Mouse (Mus musculus) gastrocnemius, adult 2 months (tissue): ENCODE data around the gene Tango6. TPM values are rescaled to one million over a fixed set of nuclear protein-coding genes. Genes with fewer than 3 reads are reported as not detected.

Experiments
- DNase-seq: peaks from one replicate; pipeline ENCODE4 v3.0.0; 2022
- H3K27ac ChIP-seq: fragments of 200-600 bp; 2 replicates; pipeline ENCODE4 v1.8.1; 2022; ENCODE audit warnings: mild to moderate bottlenecking
- H3K4me3 ChIP-seq: fragments of 200-600 bp; 2 replicates; pipeline ENCODE4 v1.8.1; 2022; ENCODE audit warnings: mild to moderate bottlenecking, moderate library complexity
- CTCF ChIP-seq: fragments of 200-600 bp; IDR thresholded peaks from 2 replicates; pipeline ENCODE4 v1.8.1; 2022; ENCODE audit warnings: antibody characterized with exemption, mild to moderate bottlenecking, moderate library complexity
- intact Hi-C: fragments of 180-260 bp; cut with DNase I; formaldehyde crosslinking; loops from one replicate; pipeline ENCODE4 v1.15.1; 2025
- long read RNA-seq, 2 experiments: library from polyadenylated mRNA; stranded (forward); transcript quantifications; one replicate each; pipeline ENCODE4 v2.0.0; 2021
- total RNA-seq, 2 experiments: library from RNA; stranded (reverse); gene quantifications; 2 replicates each; pipeline ENCODE4 v1.2.3; 2021

The Tango6 gene
- total RNA-seq, result 10 to 100 TPM; 12.2 to 12.7 TPM
- long read RNA-seq, experiment 1, full-length matches to known transcripts, result 12 of 17 reads
- long read RNA-seq, experiment 1, partial matches to known transcripts, result 5 of 17 reads
- long read RNA-seq, experiment 1, other reads (novel, unspliced or antisense), result 0 of 17 reads
- long read RNA-seq, experiment 2, full-length matches to known transcripts, result 11 of 18 reads
- long read RNA-seq, experiment 2, partial matches to known transcripts, result 6 of 18 reads
- long read RNA-seq, experiment 2, other reads (novel, unspliced or antisense), result 1 of 18 reads

DNA sequence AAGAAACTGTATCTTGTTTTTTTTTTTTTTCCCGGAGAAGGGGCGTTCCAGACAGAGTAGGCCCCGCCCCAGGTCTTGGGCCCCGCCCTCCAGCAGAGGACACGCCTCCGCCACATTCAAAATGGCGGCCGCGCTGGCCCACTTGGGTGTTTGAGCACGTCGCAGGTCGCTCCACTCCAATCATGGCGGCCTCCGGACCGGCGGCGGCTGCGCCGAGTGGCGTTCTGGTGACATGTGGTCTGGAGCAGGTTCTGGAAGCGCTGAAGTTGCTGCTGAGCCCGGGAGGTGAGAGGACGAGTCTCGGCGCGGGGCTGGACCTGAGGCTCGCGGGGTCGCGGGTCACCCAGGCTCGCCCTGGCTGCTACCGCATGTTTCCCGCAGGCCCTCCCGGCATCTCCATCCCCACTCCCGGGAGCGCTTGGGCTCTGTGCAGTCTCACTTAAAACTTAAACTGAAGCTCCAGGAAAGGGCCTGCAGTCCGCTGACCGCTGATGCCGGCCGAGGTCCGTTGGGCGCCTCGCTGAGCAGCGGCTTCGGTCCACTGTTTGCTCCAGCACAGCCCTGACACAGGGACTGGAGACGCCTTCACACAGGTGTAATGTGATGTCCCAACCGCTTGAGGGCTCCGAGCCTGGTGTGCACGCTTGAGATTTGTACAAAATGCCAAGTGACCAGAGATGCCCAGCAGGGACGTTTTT, at the start of gene Tango6:
TSS of gene Tango6 (plus strand) at position 98 of the 698 bp plus-strand sequence.
- TF ChIP-seq CTCF, result peak; percentile 75
- H3K4me3 ChIP-seq, result peak within 1 kb of the TSS; percentile 79
- DNase-seq, result peak; percentile 94
- H3K27ac ChIP-seq, result peak within 1 kb of the TSS; percentile 93
- intact Hi-C loops, result no loop called here

- no peak overlapping the region for H3K4me3 ChIP-seq
- DNase-seq, result no peak
- TF ChIP-seq CTCF, result no peak
- H3K27ac ChIP-seq, result no peak overlapping the region
- intact Hi-C loops, result no loop called here
Observed at GRCm38 (mm10) chr8:106633361-106634158, 49.3 kb upstream of the Tango6 start.

GRCm38 (mm10) chr8:106635284-106635683, 47.6 kb upstream of the Tango6 start:
- no peak for TF ChIP-seq CTCF
- no peak for DNase-seq
- intact Hi-C loops, result no loop called here
- H3K27ac ChIP-seq, result no peak overlapping the region
- no peak overlapping the region for H3K4me3 ChIP-seq

GRCm38 (mm10) chr8:106637446-106637845, 45.4 kb upstream of the Tango6 start:
- H3K4me3 ChIP-seq, result no peak overlapping the region
- intact Hi-C loops, result no loop called here
- H3K27ac ChIP-seq, result peak overlapping the region; percentile 61
- DNase-seq, result no peak
- no peak for TF ChIP-seq CTCF

DNA sequence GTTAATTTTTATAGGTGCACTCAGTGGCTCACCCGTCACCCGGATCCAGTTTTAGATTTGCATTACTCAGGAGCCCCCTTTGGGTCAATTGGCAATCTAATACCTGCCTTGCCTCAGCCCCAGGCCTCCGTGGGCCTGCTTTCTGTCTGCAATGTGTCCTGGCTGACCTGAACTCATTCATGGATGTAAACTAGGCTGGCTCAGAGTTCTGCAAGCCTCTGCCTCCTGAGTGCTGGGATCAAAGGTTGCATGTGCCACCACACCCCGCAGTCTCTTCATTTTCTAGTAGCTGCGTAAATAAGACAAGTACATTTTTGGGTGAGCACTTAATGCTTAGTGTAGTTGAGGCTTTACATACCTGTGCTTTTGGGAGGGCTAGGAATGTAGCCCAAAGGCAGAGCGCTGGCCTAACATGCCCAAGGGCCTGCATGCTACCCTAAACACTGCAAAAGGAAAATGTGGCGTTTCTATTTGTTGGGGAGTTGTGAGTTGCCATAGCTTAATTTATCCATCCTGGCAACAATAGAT, 44.0 kb upstream of the Tango6 start:
- no peak for DNase-seq
- intact Hi-C loops, result no loop called here
- TF ChIP-seq CTCF, result no peak

GRCm38 (mm10) chr8:106640212-106640611, 42.7 kb upstream of the Tango6 start:
- intact Hi-C loops, result loop anchor here (10.0 kb wide), 1 partner anchor 225 kb away; the partner anchor contains the start of gene Zfp90
- TF ChIP-seq CTCF, result no peak
- Histone ChIP-seq H3K27ac (no peak overlapping the region), H3K4me3 (no peak overlapping the region)
- no peak for DNase-seq

More for the DNA sequence above, 44.0 kb upstream of the Tango6 start:
- no peak overlapping the region for H3K27ac ChIP-seq
- H3K4me3 ChIP-seq, result no peak overlapping the region

GRCm38 (mm10) chr8:106640921-106641320, 41.9 kb upstream of the Tango6 start:
- no peak for DNase-seq
- Histone ChIP-seq H3K4me3 (no peak overlapping the region), H3K27ac (no peak overlapping the region)
- intact Hi-C loops, result loop anchor here (10.0 kb wide), 1 partner anchor 226 kb away; the partner anchor contains the start of gene Zfp90
- no peak for TF ChIP-seq CTCF

GRCm38 (mm10) chr8:106642172-106642571, 40.7 kb upstream of the Tango6 start:
- intact Hi-C loops, result loop anchor here (10.0 kb wide), 1 partner anchor 227 kb away; the partner anchor contains the start of gene Zfp90

DNA sequence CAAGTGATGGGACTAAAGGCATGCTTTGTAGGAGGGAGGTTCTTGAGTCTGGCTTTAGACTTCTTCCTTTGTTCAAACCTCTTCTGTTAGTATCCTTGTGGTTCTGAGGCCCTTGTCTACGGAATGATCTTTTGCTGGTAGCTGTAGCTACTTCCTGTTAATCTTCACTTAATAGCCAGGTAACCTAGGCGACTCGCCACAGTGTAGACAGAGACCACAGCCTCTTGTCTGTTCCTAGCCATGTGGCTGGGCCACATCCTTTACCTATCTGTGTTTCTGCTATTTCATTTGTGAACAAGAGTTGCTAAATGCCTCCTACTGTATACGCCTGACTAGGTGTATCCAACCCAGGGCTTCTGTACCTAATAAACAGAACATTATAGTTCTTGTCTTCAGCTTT, 39.8 kb upstream of the Tango6 start:
- intact Hi-C loops, result loop anchor here (10.0 kb wide), 1 partner anchor 228 kb away; the partner anchor contains the start of gene Zfp90
- no peak for DNase-seq
- TF ChIP-seq CTCF, result no peak
- Histone ChIP-seq H3K27ac (no peak overlapping the region), H3K4me3 (no peak overlapping the region)

More at GRCm38 (mm10) chr8:106642172-106642571, 40.7 kb upstream of the Tango6 start:
- TF ChIP-seq CTCF, result no peak
- Histone ChIP-seq H3K4me3 (no peak overlapping the region), H3K27ac (no peak overlapping the region)
- no peak for DNase-seq

DNA sequence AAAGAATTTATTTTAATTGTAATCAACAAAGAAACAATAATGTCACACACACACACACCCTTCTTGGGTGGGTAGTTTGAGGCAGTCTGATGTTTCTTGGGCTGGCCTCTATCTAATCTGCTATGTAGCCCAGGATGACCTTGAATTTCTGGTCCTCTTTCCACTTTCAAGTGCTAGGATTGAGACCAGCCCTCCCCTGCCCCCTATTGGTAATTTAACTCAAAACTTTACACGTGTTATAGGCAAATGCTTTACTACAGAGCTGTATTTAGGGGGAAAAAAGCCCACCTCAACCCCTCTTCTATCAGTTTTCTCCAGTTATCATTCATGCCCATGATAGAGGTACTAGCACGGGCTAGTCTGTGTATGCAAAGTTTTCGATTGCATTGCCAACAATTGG, 37.9 kb upstream of the Tango6 start:
- Histone ChIP-seq H3K4me3 (no peak overlapping the region), H3K27ac (no peak overlapping the region)
- intact Hi-C loops, result loop anchor here (10.0 kb wide), 1 partner anchor 230 kb away; the partner anchor contains the start of gene Zfp90
- no peak for DNase-seq
- TF ChIP-seq CTCF, result peak; percentile 20; the same call in 1 of the 2 replicates

DNA sequence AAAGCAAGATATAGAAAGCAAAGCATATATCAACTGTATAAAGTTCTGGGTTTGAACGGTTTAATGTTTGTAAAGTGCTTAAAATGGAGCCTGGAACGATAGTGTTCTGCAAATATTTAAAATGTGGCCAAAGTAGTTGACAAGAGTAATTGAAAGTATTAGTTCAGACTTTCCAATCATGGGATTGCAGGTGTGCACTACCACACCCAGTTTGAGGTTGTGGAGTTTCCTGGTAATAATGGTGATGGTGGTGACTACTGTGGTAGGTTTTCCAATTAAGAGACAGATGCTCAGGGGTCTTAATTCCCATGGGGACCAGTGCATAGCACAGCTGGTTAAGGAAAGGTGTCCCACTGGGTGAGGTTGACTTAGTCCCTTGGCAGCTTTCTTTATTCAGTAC, 36.7 kb upstream of the Tango6 start:
- DNase-seq, result no peak
- Histone ChIP-seq H3K27ac (no peak overlapping the region), H3K4me3 (no peak overlapping the region)
- TF ChIP-seq CTCF, result no peak
- intact Hi-C loops, result loop anchor here (10.0 kb wide), 1 partner anchor 231 kb away; the partner anchor contains the start of gene Zfp90

DNA sequence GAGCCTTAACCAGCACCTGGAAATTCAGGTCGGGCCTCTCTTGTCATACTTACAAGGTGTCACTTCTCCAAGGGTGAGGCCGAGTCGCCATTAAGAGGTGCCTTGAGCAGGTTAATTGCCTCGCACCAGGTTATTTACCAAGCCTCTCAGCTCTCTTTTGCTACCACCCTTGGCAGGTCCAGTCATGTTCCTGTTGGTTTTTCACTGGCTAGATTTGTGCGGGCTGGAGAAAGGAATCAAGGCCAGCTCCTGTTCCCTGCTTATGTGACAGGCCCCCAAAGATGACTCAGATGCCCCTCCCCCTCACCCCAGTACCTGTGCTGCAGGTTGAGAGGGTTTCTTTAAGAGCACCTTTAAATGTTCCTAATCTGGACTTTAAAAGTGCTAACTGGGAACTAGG, 36.1 kb upstream of the Tango6 start:
- H3K27ac ChIP-seq, result no peak overlapping the region
- H3K4me3 ChIP-seq, result no peak overlapping the region
- intact Hi-C loops, result loop anchor here (1.0 to 10.0 kb wide), 3 partner anchors 85 to 232 kb away; partner anchors contain the start of gene Zfp90
- TF ChIP-seq CTCF, result no peak
- DNase-seq, result no peak
